Mouse (Mus musculus) layer of hippocampus, adult 2 months (tissue): ENCODE data around the gene Mpp3. TPM values are rescaled to one million over a fixed set of nuclear protein-coding genes. Genes with fewer than 3 reads are reported as not detected.

Source experiments
- DNase-seq, 2 experiments: peaks; one replicate each; pipeline ENCODE4 v3.0.0; 2022; ENCODE audit warnings: low spot score in 2 of 2
- H3K27ac ChIP-seq: fragments of 200-600 bp; 2 replicates; pipeline ENCODE4 v1.8.1; 2022
- H3K4me3 ChIP-seq: fragments of 200-600 bp; 2 replicates; pipeline ENCODE4 v1.8.1; 2022; ENCODE audit warnings: mild to moderate bottlenecking
- CTCF ChIP-seq: fragments of 200-600 bp; conservative IDR thresholded peaks from 2 replicates; pipeline ENCODE4 v1.8.1; 2022; ENCODE audit warnings: antibody characterized with exemption, mild to moderate bottlenecking, moderate library complexity
- total RNA-seq, 2 experiments: library from RNA; stranded (reverse); gene quantifications; 2 replicates each; pipeline ENCODE4 v1.2.3; 2021

Mpp3 gene
- total RNA-seq, 2 experiments from 2014 or later: 88.3 to 94.4 TPM

DNA sequence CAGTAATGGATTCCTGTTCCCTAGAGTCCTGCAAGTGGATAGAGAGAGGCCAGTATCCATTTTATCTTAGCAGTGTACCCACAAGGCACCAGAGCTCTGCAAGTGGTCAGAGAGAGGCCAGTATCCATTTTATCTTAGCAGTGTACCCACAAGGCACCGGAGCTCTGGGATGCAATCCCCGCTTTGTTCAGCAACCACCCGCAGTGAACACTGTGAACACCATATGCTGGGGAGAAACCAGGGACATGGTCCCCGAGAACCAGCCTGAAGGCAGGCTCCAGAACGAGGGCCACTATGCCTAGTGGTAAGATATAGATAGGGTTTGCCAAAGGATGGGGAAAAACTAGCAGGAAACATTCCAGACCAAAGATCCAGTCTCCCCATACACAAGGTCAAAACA lies 49.1 kb downstream of the Mpp3 start:
- DNase-seq: no peak
- Histone ChIP-seq H3K4me3 (no peak overlapping the region), H3K27ac (no peak overlapping the region)
- TF ChIP-seq CTCF: no peak

DNA sequence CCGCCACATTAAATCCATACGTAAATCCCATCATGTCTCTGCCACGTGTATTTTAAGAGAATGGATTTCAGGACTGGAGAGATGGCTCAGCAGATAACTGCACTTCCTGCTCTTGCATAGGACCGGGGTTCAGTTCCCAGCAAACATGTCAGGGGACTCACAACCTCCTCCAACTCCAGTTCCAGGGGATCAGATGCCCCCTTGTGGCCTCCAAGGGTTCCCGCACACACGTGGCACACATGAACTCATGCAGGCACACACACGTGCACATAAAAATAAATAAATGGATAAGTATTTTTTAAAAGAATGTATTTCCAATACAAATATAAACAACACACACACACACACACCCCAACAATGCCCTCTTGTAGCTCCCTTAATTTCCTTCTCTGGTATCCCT lies 51.3 kb downstream of the Mpp3 start:
- DNase-seq: no peak
- TF ChIP-seq CTCF: peak; percentile 55
- H3K27ac ChIP-seq: no peak overlapping the region
- no peak overlapping the region for H3K4me3 ChIP-seq

DNA sequence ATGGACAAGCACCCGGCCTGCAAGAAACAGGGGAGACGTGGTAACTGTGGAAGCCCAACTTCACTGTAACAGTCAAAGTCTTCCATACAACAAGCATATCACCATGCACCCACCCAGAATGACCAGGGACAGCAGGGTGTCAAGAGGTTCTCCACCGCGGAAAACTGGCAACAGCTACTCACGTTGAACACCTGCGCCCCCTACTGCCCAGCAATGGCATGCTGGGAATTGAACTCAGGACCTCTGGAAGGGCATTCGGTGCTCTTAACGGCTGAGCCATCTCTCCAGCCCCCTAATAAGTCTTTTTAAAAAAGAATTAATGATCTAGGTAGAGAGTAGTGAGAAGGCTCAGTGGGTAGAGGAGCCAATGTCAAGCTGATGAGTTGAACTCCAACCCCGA lies 53.3 kb downstream of the Mpp3 start:
- DNase-seq: no peak
- no peak overlapping the region for H3K27ac ChIP-seq
- TF ChIP-seq CTCF: peak; percentile 77
- no peak overlapping the region for H3K4me3 ChIP-seq

DNA sequence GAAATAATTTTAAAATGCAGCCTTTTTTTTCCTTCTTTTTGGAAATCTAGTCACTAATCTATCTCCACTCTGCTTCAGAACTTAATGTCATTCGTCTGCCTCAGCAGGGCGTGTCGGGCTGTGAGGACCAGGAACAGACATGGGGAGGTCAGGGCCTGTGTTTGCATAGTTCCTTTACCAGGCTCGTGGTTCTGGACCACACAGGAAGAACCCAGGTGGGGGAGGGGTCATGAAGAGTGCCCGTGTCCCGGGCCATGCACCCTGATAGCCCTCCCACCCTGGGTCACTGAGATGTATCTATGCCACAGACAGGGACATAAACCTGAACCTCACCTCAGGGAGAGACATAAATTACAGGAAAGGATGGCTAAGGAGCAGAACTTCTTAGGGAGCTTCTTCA lies 54.1 kb downstream of the Mpp3 start:
- no peak for DNase-seq
- no peak for TF ChIP-seq CTCF
- no peak overlapping the region for H3K27ac ChIP-seq
- no peak overlapping the region for H3K4me3 ChIP-seq

DNA sequence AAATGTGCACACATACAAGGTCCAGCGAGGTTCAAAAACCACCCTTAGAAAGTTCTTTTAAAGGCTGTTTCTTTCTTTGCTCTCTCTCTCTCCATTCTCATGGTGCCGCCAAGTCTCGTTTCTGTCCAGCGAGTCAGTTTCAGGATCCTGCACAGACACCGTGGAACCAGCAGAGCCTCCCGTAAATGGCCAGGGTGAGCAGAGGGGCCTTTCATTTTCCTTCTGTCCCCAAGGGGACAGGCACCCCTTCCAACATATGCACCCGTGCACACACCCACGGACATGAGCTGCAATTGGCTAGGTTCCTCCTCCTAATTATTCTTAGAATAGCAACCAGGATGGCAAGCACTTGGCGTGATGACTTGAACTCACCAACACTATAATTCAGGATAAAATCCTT lies 54.8 kb downstream of the Mpp3 start:
- DNase-seq: no peak
- TF ChIP-seq CTCF: no peak
- H3K4me3 ChIP-seq: no peak overlapping the region
- H3K27ac ChIP-seq: no peak overlapping the region

DNA sequence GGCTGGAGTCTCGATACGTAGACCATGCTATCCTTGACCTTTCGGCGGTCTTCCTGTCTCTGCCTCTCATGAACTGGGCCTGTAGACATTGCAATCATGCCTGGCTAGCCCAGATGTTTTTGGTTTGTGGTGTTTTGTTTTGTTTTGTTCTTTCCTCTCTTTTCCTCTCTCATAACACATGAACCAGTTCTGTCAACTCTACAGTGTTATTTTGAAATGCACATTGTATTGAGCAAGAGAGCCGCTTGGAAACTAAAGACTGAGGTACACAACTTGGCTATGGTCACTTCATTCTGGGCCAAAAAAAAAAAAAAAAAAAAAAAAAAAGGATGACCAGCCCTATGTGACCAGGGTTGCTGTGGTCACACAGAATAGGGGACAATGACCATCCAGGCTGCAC lies 55.6 kb downstream of the Mpp3 start:
- no peak overlapping the region for H3K27ac ChIP-seq
- TF ChIP-seq CTCF: no peak
- no peak for DNase-seq
- no peak overlapping the region for H3K4me3 ChIP-seq

DNA sequence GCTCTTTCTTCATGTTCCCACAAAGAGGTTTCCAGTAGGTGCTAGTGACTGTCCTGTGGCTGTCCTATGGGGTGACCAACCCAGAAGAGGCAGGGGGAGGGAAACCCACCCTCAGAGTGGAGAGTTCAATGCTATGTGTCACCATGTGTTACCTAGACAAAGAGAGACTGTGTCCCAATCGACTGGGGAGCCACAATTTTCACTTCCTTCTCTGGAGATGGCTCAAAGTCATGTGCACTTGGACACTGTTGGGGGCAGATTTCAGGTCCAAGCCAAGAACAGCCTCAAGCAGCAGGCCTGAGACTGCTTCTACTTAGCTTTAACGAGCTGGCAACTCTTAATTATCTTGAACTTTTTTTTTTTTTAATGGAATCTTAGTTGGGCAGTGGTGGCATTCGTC lies 56.2 kb downstream of the Mpp3 start:
- DNase-seq: no peak
- H3K4me3 ChIP-seq: no peak overlapping the region
- no peak for TF ChIP-seq CTCF
- H3K27ac ChIP-seq: no peak overlapping the region

DNA sequence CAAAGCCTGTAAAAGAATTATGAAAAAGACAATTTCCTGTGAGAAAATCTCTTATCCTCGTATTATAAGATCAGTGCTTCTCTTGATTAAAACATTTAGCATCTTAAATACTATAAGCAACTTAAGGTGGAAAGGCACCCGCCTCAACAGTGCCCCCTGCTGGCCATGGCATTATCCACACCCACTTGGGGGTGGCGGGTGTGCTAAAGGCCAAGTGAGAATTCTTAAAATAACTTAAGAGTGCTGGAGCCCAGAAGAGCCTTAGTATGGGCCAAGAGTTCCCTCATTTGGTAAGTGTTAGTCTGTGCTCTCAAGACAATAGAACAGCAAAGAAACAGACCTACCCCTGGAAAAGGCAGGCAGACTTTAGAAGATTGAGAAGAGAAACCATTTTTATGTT lies 56.9 kb downstream of the Mpp3 start:
- H3K4me3 ChIP-seq: no peak overlapping the region
- no peak for DNase-seq
- TF ChIP-seq CTCF: peak; percentile 91
- no peak overlapping the region for H3K27ac ChIP-seq

DNA sequence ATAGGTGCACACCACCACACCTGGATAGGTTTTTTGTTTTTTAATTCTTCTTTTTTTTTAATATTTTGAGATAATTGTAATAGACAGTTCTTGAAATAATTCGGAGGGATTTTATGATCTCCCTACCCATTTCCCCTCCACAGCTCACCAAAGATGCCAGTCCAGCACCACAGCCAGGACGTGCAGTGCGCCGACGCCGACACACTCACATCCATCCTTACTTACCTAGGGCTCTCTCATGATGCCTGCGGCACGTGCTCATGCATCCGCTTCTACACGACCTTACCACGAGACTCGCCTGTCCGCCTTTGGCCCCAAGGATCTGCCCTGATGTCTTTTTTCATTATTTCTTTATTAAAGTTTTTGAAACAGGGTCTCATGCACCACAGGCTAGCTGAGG lies 58.4 kb downstream of the Mpp3 start:
- no peak for TF ChIP-seq CTCF
- Histone ChIP-seq H3K27ac (no peak overlapping the region), H3K4me3 (no peak overlapping the region)
- no peak for DNase-seq

DNA sequence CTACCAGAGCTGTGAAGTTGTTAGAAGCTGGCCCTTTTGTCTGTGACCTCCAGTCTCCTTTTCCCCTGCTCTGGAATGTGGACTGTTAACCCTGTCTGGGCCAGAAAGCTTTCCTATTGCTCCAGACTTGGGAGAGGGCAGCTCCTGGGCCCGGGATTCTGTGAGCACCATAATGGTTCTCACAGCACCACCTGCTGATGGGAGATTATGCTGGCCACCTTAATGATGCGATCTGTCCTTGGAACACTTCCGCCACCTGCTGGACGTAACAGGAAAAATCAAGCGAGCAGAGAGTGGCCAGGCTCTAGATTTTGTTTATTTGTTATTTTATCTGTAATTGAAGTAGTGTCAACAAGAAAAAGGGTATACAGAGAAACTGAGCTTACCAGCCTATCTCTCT lies 59.5 kb downstream of the Mpp3 start:
- TF ChIP-seq CTCF: peak; percentile 94
- Histone ChIP-seq H3K4me3 (no peak overlapping the region), H3K27ac (no peak overlapping the region)
- DNase-seq: peak; percentile 80

DNA sequence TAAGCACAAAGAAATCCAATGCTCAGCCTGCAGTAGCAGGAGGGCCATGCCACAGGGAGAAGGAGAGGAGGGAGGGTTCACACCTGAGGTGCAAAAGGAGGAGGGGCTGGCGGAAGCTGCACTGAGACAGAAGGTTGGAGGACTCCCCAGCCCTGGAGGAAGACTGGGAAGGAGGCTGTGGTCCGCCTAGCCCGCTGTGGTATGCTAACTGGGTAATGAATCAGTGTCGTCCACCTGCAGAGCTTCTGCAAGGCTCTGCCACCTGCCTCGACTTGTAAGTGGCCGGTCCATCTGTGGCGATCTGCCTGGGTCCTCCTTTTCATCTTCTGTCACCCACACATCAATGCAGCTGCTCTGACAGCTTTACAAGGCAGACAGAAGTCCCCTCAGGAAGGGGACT lies 60.0 kb downstream of the Mpp3 start:
- TF ChIP-seq CTCF: no peak
- DNase-seq: no peak
- Histone ChIP-seq H3K4me3 (no peak overlapping the region), H3K27ac (no peak overlapping the region)

DNA sequence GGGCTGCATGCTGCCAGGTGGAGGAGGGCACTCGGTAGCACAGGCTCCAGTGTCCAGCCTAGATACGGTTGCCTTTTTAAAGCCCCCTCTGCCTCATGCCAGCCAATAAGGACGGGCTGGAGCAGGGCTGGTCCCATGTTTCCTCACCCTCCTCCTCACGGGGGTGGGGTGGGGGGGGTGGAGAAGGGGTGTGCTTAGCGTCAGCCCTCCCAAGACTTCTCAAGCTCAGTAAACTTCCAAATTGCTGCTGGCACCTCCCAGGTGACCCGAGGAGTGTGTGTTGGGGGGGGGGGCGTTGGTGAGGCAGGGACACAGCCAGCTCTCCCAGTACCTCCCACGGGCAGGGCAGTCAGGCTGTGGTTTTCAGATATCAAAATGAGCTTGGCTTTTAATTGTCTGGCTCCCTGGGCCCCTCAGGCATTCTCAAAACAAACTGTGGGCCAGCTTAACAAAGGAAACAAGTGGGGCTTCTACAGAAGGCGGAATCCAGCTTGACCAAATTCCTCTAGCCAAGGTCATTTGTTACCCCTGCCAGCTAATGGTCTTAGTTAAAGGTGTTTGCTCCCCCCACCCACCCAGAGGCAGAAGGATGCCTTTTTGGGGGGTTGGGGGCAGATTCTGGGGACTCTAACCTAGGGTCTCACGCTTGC lies 61.2 kb downstream of the Mpp3 start, which contains the start of gene Sost:
Gene Sost, minus strand, starts transcription at position 51 of the 650 bp plus-strand sequence.
- H3K4me3 ChIP-seq: no peak within 1 kb of the TSS
- H3K27ac ChIP-seq: no peak within 1 kb of the TSS
- TF ChIP-seq CTCF: no peak
- no peak for DNase-seq

DNA sequence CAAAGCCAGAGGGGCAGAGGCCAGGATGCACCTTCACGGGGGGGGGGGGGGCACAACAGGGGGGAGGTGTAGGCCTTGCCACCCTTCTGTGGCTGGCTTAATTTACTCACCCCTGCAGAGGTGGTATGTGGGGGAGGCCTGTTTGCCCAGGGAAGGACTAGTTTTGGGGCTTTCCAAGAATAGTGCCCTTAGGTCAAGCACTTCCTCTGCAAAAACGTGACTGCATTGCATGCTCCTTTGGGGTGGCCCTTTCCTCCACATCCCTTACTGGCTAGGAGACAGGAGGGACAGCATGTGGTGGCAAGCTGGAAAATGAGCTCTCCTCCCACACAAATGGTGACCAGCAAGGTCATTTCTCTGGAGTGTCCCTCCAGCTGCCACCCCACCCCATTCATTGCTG lies 62.7 kb downstream of the Mpp3 start:
- DNase-seq: no peak
- TF ChIP-seq CTCF: no peak
- Histone ChIP-seq H3K4me3 (no peak overlapping the region), H3K27ac (no peak overlapping the region)

DNA sequence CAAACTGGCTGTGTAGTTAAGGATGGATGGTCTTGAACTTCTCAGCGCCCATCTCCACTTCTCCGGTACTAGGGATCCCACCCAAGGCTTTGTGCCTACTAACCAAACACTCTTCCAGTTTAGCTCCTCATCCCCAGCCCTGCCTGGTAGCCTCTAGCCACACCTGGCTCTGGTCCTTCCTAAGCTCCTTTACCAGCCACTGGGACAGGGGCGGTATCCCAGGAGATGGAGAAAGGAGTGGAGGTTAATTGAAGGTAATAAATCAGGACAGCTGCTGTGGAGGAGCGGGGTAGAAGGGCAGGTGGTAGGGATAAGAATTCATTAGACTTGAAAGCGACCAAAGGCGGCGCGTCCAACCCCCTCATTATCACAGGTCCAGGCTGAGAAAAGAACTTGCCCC lies 63.6 kb downstream of the Mpp3 start:
- no peak for TF ChIP-seq CTCF
- no peak overlapping the region for H3K27ac ChIP-seq
- DNase-seq: peak in 1 of 2 experiments; percentile 5
- H3K4me3 ChIP-seq: no peak overlapping the region
